Mouse (Mus musculus) forebrain, embryonic 15.5 days (tissue): ENCODE results near the gene Chmp2a. TPM values are rescaled to one million over a fixed set of nuclear protein-coding genes. Genes with fewer than 3 reads are reported as not detected.

Experiments used
- ATAC-seq: fragments of 200-750 bp; cut with Nextera tagmentation; replicated peaks from 2 replicates; pipeline ENCODE4 v1.8.0; 2017; ENCODE audit warnings: mild to moderate bottlenecking, moderate TSS enrichment, moderate library complexity
- H3K27ac ChIP-seq: fragments of 300-500 bp; sonication (generic); replicated peaks from 2 replicates; pipeline ENCODE4 v1.5.1; 2015; ENCODE audit warnings: mild to moderate bottlenecking, inconsistent platforms
- H3K27me3 ChIP-seq: fragments of 300-500 bp; sonication (generic); 2 replicates; pipeline ENCODE4 v1.6.1; 2015; ENCODE audit warnings: inconsistent platforms
- H3K36me3 ChIP-seq: fragments of 300-500 bp; sonication (generic); 2 replicates; pipeline ENCODE4 v1.6.1; 2015; ENCODE audit warnings: mild to moderate bottlenecking, inconsistent platforms
- H3K4me1 ChIP-seq: fragments of 300-500 bp; sonication (generic); 2 replicates; pipeline ENCODE4 v1.6.1; 2015; ENCODE audit warnings: inconsistent platforms
- H3K4me2 ChIP-seq: fragments of 300-500 bp; sonication (generic); replicated peaks from 2 replicates; pipeline ENCODE4 v1.6.1; 2015; ENCODE audit warnings: mild to moderate bottlenecking, inconsistent platforms
- H3K4me3 ChIP-seq: fragments of 300-500 bp; sonication (generic); 2 replicates; pipeline ENCODE4 v1.5.1; 2015; ENCODE audit warnings: mild to moderate bottlenecking, inconsistent platforms
- H3K9ac ChIP-seq: fragments of 300-500 bp; sonication (generic); replicated peaks from 2 replicates; pipeline ENCODE4 v1.6.1; 2015; ENCODE audit warnings: mild to moderate bottlenecking, inconsistent platforms
- H3K9me3 ChIP-seq: fragments of 300-500 bp; sonication (generic); 2 replicates; pipeline ENCODE4 v1.6.1; 2016; ENCODE audit warnings: inconsistent platforms
- WGBS: fragments of 180-500 bp; shearing (Covaris S2); methylation state at CpG from one replicate; pipeline ENCODE4 v1.1.7; 2015; ENCODE audit warnings: mixed read lengths; 5-methylcytosine and 5-hydroxymethylcytosine counted together
- polyA plus RNA-seq: library from polyadenylated mRNA; unstranded; fragments of >200 nt; fragmentation: Nextera tagmentation; extraction: Ambion mirVana; gene quantifications from 2 replicates; pipeline ENCODE4 v1.2.1, GENCODE M21; 2015

The Chmp2a gene
- polyA plus RNA-seq, 1 experiment from 2014 or later, result 184 TPM

DNA sequence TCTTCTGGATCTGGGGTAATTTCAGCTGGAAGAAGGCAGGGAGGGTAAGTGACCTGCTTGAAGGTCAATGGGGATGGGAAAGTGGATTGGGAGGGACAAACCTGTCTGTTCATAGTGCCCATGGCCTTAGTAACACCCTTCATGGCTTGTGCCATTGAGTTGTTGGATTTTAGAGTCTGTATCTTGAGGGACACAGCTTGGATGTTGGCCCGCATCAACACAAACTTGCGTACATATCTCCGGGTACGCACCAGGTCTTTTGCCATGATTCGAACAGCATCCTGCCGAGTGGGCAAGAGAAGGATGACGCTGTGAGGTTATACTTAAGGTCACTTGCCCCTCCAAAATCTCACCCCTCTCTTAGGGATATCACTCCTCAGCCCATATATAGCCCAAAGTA lies 2.1 kb downstream of the Chmp2a start:
- H3K4me2 ChIP-seq, result no peak overlapping the region

DNA sequence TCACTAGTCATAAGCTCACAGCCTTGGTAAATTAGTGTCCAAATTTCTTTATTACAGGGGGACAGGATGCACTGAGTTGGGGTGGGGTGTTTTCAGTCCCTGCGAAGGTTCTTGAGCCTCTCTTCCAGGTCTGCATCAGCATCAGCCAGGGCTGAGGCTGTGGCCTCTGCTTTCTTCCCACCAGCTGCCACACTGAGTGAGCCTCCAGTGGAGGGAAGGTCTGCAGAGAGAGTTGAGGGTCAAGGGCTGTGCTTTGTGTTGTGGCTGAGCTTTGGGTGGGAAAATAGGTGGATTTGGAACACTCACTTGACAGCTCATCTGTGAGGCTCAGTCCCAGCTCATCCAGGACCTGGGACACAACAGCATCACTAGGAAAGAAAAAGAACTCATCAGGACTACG lies 2.6 kb downstream of the Chmp2a start:
- WGBS, result 86% methylated on average over 2 of the region's 2 CpGs
- H3K27me3 ChIP-seq, result no peaks in the 10 kb centered on the region
- H3K4me1 ChIP-seq, result peaks cover 41% of the 10 kb centered on the region
- H3K9me3 ChIP-seq, result no peaks in the 10 kb centered on the region
- no peak overlapping the region for H3K4me3 ChIP-seq
- no peak overlapping the region for H3K9ac ChIP-seq
- ATAC-seq, result no peak
- H3K36me3 ChIP-seq, result peaks cover 79% of the 10 kb centered on the region
- no peak overlapping the region for H3K27ac ChIP-seq
- H3K4me2 ChIP-seq, result no peak overlapping the region

More for the DNA sequence above, 2.1 kb downstream of the Chmp2a start:
- H3K27me3 ChIP-seq, result no peaks in the 10 kb centered on the region
- H3K4me3 ChIP-seq, result no peak overlapping the region
- H3K9ac ChIP-seq, result no peak overlapping the region
- peaks cover 41% of the 10 kb centered on the region for H3K4me1 ChIP-seq
- H3K36me3 ChIP-seq, result peaks cover 73% of the 10 kb centered on the region
- no peak overlapping the region for H3K27ac ChIP-seq
- ATAC-seq, result no peak
- H3K9me3 ChIP-seq, result no peaks in the 10 kb centered on the region
- WGBS, result 91% methylated on average over 7 of the region's 7 CpGs

DNA sequence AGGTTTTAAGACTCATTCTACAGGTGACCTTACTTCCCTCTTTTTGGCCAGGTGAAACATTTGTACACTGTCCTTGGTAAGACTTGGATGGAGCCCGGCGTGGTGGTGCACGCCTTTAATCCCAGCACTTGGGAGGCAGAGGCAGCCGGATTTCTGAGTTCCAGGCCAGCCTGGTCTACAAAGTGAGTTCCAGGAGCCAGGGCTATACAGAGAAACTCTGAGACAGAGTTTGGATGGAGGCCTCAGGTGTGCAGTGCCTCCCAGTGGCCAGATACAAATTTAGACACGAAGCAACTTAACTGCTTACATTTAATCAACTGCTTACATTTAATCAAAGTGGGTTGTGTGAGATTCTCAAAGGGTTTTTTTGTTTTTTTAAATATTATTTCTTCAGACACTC lies 3.5 kb downstream of the Chmp2a start:
- ATAC-seq, result no peak

DNA sequence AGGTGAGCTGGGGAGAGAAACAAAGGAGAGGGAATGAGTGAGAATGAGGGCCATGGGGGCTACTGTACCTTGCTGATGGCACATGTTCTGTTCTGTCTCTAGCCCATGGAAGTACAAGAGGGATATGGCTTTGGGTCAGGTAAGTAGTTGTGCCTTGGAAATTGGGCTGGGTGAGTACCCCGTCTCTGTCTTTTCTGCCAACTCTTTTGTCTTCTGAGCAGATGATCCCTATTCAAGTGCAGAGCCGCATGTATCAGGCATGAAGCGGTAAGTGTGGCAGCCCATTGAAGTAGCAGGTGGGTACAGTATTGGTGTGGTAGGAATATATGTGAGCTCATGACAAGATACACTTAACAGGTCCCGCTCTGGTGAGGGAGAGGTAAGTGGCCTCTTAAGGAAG lies 5.6 kb downstream of the Chmp2a start:
- H3K4me1 ChIP-seq, result peaks cover 34% of the 10 kb centered on the region
- WGBS, result 87% methylated on average over 4 of the region's 4 CpGs
- no peaks in the 10 kb centered on the region for H3K27me3 ChIP-seq
- H3K27ac ChIP-seq, result no peak overlapping the region
- H3K9me3 ChIP-seq, result no peaks in the 10 kb centered on the region
- H3K4me2 ChIP-seq, result no peak overlapping the region
- ATAC-seq, result no peak
- H3K36me3 ChIP-seq, result peaks cover 78% of the 10 kb centered on the region
- H3K4me3 ChIP-seq, result no peak overlapping the region
- no peak overlapping the region for H3K9ac ChIP-seq

More for the DNA sequence above, 3.5 kb downstream of the Chmp2a start:
- Histone ChIP-seq H3K4me1 (peaks cover 41% of the 10 kb centered on the region), H3K27me3 (no peaks in the 10 kb centered on the region), H3K4me2 (no peak overlapping the region), H3K9ac (no peak overlapping the region), H3K9me3 (no peaks in the 10 kb centered on the region), H3K27ac (no peak overlapping the region), H3K36me3 (peaks cover 85% of the 10 kb centered on the region), H3K4me3 (no peak overlapping the region)
- 67% methylated on average over 5 of the region's 5 CpGs for WGBS

DNA sequence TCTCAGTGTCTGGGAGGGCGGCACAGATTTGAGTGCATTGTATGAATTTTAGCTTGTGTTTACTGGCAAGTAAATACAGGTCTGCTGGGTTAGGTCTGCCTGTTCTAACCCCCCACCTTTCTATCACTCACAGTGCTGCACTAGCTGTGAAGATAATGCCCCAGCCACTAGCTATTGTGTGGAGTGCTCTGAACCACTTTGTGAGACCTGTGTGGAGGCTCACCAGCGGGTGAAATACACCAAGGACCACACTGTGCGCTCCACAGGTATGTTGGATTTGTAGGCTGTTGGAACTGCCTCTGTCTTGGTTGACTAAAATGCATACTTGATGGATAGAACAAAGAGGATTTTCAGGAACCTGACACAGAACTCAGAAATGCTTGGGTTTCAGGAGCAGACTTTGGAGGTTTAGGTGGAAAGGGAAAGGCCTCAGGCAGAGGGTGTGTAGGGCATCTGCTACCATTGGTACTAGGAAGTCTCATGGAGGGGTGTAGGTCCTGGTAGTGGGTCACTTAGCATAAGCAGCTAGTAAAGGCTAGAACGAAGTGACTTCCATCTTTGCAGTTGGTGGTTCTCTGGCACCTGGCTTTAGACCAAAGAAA lies 9.0 kb downstream of the Chmp2a start:
- Histone ChIP-seq H3K9me3 (no peaks in the 10 kb centered on the region), H3K4me1 (peaks cover 30% of the 10 kb centered on the region), H3K9ac (peak overlapping the region; percentile 79), H3K27me3 (no peaks in the 10 kb centered on the region), H3K4me3 (peak overlapping the region; percentile 52), H3K27ac (peak overlapping the region; percentile 96; the same call in 1 of the 2 replicates), H3K4me2 (peak overlapping the region; percentile 96), H3K36me3 (peaks cover 49% of the 10 kb centered on the region)
- 32% methylated on average over 4 of the region's 4 CpGs for WGBS
- ATAC-seq, result no peak

DNA sequence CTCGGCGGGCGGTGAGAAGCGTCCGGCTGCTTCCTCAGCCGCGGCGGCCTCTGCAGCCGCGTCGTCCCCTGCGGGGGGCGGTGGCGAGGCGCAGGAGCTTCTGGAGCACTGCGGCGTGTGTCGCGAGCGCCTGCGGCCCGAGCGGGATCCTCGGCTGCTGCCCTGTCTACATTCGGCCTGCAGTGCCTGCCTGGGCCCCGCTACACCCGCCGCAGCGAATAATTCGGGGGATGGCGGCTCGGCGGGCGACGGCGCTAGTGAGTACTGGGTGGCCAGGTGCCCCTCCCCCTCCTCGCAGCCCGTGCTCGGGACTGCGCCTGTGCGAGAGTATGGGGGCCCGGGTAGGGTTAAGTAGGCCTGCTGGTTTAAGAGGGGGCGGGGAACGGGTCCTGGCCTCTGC lies 9.8 kb downstream of the Chmp2a start:
- peaks cover 41% of the 10 kb centered on the region for H3K36me3 ChIP-seq
- peaks cover 30% of the 10 kb centered on the region for H3K4me1 ChIP-seq
- H3K27me3 ChIP-seq, result no peaks in the 10 kb centered on the region
- peak overlapping the region; percentile 96 for H3K27ac ChIP-seq
- H3K9me3 ChIP-seq, result no peaks in the 10 kb centered on the region
- H3K4me2 ChIP-seq, result peak overlapping the region; percentile 96
- H3K9ac ChIP-seq, result peak overlapping the region; percentile 79
- WGBS, result under 1% methylated on average over 41 of the region's 44 CpGs
- peak overlapping the region; percentile 52 for H3K4me3 ChIP-seq
- ATAC-seq, result peak; percentile 68

DNA sequence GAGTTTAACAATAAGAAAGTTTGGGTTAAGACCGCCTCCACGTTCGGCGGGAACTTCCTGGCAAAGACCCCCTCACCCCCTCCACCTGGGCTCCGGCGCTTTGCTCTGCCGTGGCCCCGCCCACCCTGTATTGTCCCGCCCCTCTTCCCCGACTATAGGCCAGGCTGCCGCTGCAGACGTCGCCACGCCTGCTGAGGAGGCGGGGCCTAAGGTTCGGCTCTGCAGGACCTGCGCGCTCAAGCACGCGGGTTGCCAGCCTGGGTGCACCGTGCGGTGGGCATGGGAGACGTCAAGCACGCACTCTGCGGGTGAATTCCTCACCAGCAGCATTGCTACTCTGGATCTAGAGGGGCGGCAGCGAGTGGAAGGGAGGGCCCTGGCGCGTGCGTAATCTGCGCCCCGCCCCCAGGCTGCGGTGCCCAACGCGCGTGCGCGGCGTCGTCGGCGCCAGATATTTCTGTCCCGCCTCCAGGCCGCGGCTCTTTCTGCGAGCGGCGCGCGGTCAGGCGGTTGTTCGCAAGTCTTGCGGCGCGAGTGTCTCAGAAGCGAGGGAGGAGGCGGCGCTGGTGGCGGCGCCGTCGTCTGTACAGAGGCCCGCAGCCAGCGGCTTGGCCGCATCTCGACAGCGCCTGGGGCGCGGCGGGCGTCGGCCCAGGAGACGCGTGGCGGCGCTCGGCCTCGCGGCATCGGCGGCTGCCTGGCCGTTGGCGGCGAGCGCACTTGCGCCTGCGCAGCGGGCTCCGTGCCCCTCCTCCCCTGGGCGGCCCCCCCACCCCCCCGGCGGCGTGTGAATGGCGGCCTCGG lies 10.5 kb downstream of the Chmp2a start:
- peak; percentile 88 for ATAC-seq
- H3K4me1 ChIP-seq, result peaks cover 30% of the 10 kb centered on the region
- H3K27me3 ChIP-seq, result no peaks in the 10 kb centered on the region
- H3K27ac ChIP-seq, result peak overlapping the region; percentile 96
- peak overlapping the region; percentile 96 for H3K4me2 ChIP-seq
- peaks cover 34% of the 10 kb centered on the region for H3K36me3 ChIP-seq
- peak overlapping the region; percentile 52 for H3K4me3 ChIP-seq
- peak overlapping the region; percentile 79 for H3K9ac ChIP-seq
- H3K9me3 ChIP-seq, result no peaks in the 10 kb centered on the region
- 0% methylated on average over 88 of the region's 95 CpGs for WGBS

DNA sequence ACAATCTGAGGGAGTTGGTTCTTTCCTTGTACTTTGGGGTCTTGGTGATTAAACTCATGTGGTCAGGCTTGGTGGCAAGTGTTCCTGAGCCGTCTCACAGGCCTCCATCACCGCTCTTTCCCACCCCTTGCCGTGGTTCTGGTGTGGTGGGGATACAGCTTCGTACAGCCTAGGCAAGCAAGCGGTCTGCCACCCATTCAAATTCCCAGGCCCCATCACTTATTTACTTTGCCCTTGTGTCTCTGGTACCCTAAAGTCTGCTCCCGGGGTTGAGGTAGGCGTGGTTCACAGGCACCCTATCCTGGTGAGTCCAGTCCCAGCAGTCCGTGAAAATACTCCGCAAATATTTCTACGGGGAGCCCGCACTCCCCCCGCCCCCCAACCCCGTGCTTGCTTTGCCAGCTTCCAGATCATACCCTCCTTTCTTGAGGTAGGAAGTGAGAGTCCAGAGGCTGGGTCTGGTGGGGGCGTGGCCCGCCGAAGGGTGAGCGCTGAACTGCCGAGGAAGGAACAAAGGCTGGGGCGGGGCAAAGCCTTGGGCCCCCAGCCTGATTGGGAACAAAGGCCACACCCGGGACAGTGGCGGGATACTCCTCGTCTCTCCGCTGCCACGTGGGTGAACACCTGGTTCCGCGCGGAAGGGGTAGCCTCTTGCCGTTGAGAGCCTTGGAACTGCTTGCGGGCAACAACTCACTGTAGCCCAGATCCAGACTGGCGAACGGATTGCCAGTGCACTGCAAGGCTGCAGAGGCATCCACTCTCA lies 11.7 kb downstream of the Chmp2a start:
- WGBS, result 2% methylated on average over 31 of the region's 31 CpGs
- H3K9ac ChIP-seq, result peak overlapping the region; percentile 79
- H3K27me3 ChIP-seq, result no peaks in the 10 kb centered on the region
- peak overlapping the region; percentile 52 for H3K4me3 ChIP-seq
- peaks cover 32% of the 10 kb centered on the region for H3K4me1 ChIP-seq
- ATAC-seq, result peak; percentile 35
- H3K4me2 ChIP-seq, result peak overlapping the region; percentile 96
- peak overlapping the region; percentile 96 for H3K27ac ChIP-seq
- H3K9me3 ChIP-seq, result no peaks in the 10 kb centered on the region
- peaks cover 23% of the 10 kb centered on the region for H3K36me3 ChIP-seq

DNA sequence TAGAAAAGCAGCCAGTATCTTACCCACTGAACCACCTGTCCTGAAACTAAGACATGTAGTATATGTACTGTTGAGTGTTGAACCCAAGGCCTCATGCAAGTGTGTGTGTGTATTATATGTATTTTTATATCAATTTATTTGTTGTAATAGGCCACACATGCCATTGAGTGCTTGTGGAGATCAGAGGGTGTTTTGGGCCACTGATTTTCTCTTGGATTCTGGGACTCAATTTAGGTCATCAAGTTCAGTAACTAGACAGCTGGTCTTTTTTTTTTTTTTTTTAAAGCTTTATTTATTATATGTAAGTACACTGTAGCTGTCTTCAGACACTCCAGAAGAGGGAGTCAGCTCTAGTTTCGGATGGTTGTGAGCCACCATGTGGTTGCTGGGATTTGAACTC lies 19.4 kb downstream of the Chmp2a start:
- 93% methylated on average over 1 of the region's 1 CpGs for WGBS
- Histone ChIP-seq H3K4me2 (no peak overlapping the region), H3K36me3 (no peaks in the 10 kb centered on the region), H3K4me1 (peaks cover 11% of the 10 kb centered on the region), H3K27me3 (no peaks in the 10 kb centered on the region), H3K9ac (no peak overlapping the region), H3K9me3 (no peaks in the 10 kb centered on the region), H3K27ac (no peak overlapping the region), H3K4me3 (no peak overlapping the region)
- ATAC-seq, result no peak

DNA sequence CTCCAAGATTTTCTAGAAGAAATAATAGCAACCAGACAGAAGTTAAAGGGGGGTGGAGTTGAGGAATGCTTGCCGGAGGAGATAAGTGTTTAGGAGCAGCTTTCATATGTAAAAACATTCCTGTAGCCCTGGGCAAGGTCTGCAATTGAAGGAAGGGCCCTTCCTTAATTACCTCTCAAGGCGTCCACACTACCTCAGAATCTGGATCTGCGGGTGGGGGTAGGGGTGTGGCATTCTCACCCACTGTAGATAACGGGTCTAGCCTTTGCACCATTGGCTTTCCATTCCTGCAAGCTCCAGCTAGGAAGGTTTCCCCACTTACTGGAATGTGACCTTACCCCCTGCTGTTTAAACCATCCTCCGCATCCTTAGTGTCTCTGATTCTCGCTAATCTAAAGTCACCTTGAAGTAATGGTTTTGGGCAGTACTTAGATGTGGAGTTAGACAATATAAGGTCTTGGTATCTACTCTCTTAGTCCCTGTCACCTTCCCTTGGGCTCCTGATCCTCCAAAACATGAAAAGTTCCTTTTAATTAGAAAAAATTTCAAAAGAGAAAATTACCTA lies 20.2 kb downstream of the Chmp2a start:
- 44% methylated on average over 6 of the region's 6 CpGs for WGBS
- Histone ChIP-seq H3K9ac (no peak overlapping the region), H3K9me3 (no peaks in the 10 kb centered on the region), H3K27me3 (no peaks in the 10 kb centered on the region), H3K4me3 (no peak overlapping the region), H3K27ac (no peak overlapping the region), H3K36me3 (no peaks in the 10 kb centered on the region), H3K4me2 (no peak overlapping the region), H3K4me1 (peaks cover 13% of the 10 kb centered on the region)
- no peak for ATAC-seq

DNA sequence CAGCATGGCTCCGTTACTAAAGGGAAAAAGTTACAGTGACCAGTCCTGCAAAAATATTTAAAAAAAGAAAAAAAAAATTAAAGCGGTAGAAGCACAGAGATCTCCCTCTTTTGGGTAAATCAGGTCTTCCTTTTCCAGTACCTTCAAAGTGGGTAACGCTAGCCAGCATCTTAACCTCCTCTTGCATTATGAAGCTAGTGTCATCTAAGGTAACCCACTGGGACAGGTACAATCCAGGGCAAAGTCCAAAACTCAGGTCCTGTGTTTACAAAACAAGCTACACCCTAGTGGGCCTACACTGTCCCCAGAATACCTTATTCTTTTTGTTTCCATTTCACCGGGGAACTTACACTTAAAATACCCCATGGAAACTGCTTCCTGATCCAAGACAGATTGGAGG lies 20.9 kb downstream of the Chmp2a start:
- Histone ChIP-seq H3K36me3 (no peaks in the 10 kb centered on the region), H3K4me2 (no peak overlapping the region), H3K27me3 (no peaks in the 10 kb centered on the region), H3K27ac (no peak overlapping the region), H3K4me1 (peaks cover 17% of the 10 kb centered on the region), H3K4me3 (no peak overlapping the region), H3K9me3 (no peaks in the 10 kb centered on the region), H3K9ac (no peak overlapping the region)
- ATAC-seq, result no peak
- 70% methylated on average over 4 of the region's 4 CpGs for WGBS
